Mouse (Mus musculus): ENCODE measurements around the gene Ctnnb1. TPM values are rescaled to one million over a fixed set of nuclear protein-coding genes. Genes with fewer than 3 reads are reported as not detected.
A peak's percentile ranks its signal among the peaks of the same experiment; 100 is the strongest.
"Not testable (repeated sequence)": the region's sequence is repeated elsewhere in the genome, so short reads cannot be mapped to it uniquely, and the experiment has no call there.

Gene Ctnnb1
- total RNA-seq (2017), result 511 and 516 TPM in 2 replicates

DNA sequence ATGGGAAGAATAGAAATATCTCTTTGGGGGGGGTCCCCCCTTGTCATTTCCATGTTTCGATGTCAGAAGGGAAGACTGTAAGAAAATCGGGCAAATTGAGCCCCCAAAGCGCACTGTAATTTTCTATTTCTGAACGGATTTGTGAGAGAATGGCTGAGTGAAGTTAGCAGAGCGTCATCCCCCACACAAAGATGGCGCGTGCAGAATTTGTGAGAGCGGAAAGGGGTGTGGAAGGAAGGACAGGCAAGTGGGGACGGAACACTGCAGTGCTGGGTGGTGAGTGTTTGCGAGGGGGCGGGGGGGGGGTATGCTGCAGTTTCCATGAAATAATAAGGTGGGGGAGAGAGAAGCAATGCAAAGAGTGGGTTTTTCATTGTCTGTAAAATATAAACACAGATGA is at the start of gene Ctnnb1:
TSS of gene Ctnnb1 (plus strand) at position 136 of the 400 bp plus-strand sequence.
- ATAC-seq (ENCODE audit: extremely low read depth, insufficient number of reproducible peaks, low FRiP score, poor library complexity, severe bottlenecking), result no peak

DNA sequence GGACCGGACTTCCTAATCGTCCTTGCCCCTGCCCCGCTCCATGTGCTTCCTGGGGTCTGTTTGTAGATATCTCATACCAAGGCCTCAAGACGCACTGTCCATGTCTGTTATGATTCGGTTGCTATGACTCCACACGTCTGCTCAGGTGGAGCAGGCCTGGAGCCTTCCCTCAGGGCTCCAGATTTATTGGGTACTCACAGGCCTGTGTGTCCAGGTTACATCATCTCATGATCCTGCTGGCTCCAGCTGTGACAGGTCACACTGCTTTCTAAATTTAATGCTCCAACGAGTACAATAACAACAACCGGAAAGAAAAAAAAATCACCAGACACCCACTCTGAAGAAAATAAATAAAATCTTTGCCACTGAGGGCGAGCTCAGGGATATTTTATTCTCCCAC is 48.7 kb upstream of the Ctnnb1 start:
- no peak for ATAC-seq (ENCODE audit: extremely low read depth, insufficient number of reproducible peaks, low FRiP score, poor library complexity, severe bottlenecking)

DNA sequence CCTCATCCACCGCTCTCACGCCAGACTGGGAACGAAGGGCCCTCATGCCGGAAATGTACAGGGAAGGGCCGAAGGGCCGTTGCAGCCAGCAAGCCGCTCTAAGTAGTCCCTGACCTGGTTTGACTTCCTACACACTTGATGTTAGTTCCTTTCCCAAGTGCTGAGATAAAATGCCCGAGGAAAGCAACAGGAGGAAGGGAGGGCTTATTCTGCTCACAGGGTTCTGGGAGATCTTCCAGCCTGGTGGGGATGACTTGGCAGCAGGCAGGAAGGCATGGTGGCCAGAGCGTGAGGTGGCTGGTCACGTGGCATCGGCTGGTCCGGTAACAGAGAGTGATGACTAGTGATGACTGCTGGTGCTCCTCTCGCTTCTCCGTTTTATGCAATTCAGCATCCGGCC is 47.9 kb upstream of the Ctnnb1 start:
- ATAC-seq (ENCODE audit: extremely low read depth, insufficient number of reproducible peaks, low FRiP score, poor library complexity, severe bottlenecking), result no peak

GRCm38 (mm10) chr9:120881839-120882238 is 47.2 kb upstream of the Ctnnb1 start:
- no peak for ATAC-seq (ENCODE audit: extremely low read depth, insufficient number of reproducible peaks, low FRiP score, poor library complexity, severe bottlenecking)

DNA sequence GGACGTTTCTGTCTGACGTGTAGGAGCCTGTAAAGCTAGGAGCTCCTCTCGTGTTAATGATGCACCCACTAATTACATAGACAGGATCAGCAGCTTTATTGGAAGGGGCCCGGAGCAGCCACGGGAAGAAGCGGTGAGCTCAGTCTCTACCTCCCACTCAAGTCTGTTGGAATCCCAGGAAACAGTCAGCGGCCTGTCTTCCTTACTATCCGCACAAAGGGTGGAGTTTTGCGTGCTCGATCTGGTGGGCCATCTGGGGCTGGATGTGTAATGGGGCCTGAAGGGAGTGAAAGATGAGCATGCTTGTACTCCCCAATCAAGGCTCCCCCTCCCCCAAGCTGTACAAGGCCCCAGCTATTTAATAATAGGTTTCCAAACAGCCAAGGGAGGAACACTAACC is 44.3 kb upstream of the Ctnnb1 start:
- ATAC-seq (ENCODE audit: extremely low read depth, insufficient number of reproducible peaks, low FRiP score, poor library complexity, severe bottlenecking), result no peak

- no peak for ATAC-seq (ENCODE audit: extremely low read depth, insufficient number of reproducible peaks, low FRiP score, poor library complexity, severe bottlenecking)
These were observed 41.4 kb upstream of the Ctnnb1 start for GRCm38 (mm10) chr9:120887631-120888030.

GRCm38 (mm10) chr9:120893435-120893834 is 35.6 kb upstream of the Ctnnb1 start:
- no peak for ATAC-seq (ENCODE audit: extremely low read depth, insufficient number of reproducible peaks, low FRiP score, poor library complexity, severe bottlenecking)

- no peak for ATAC-seq (ENCODE audit: extremely low read depth, insufficient number of reproducible peaks, low FRiP score, poor library complexity, severe bottlenecking)
These were observed 35.0 kb upstream of the Ctnnb1 start for GRCm38 (mm10) chr9:120893971-120894370.

- ATAC-seq (ENCODE audit: extremely low read depth, insufficient number of reproducible peaks, low FRiP score, poor library complexity, severe bottlenecking), result no peak
These were observed 34.6 kb upstream of the Ctnnb1 start for GRCm38 (mm10) chr9:120894376-120894775.

DNA sequence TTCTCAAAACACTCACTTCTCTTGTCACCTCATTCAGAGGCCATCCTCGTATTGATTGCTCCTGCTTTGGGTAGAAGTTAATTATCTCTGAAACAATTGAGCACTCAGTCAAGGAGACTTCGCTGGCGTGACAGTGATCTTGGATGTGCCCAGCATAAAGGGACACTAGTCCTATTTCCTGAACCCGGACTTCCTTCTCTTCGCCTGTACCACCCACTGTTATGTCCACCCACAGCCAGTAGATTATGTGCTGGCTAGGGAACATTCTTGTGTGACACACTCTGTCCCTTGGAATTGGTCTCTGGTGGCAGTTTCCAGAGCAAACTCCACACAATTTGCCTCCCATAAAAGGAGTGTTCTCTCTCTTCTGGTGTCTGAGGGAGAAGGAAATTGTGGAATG is 32.5 kb upstream of the Ctnnb1 start:
- no peak for ATAC-seq (ENCODE audit: extremely low read depth, insufficient number of reproducible peaks, low FRiP score, poor library complexity, severe bottlenecking)

DNA sequence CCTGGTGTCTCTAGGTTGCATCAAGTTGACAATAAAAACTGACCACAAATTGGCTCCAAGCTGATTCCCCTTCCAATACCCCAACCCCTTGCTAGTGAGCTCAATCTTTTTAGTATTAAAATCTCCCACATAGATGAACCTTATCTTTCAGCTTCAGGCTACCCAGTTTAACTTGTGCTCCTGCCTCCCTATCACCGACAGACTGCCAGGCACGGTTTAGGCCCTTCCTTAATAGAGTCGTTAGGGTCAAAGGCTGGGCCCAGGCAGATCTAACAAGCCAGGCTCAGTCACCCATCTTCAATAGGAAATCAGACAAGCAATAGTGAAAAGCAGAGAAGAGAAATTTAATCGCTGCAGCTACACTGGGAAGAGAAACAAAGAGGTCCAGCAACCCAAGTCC is 31.7 kb upstream of the Ctnnb1 start:
- ATAC-seq (ENCODE audit: extremely low read depth, insufficient number of reproducible peaks, low FRiP score, poor library complexity, severe bottlenecking), result no peak

GRCm38 (mm10) chr9:120899833-120900232 is 29.2 kb upstream of the Ctnnb1 start:
- no peak for ATAC-seq (ENCODE audit: extremely low read depth, insufficient number of reproducible peaks, low FRiP score, poor library complexity, severe bottlenecking)

GRCm38 (mm10) chr9:120900338-120901274 is 28.4 kb upstream of the Ctnnb1 start:
- no peak for ATAC-seq (ENCODE audit: extremely low read depth, insufficient number of reproducible peaks, low FRiP score, poor library complexity, severe bottlenecking)

- no peak for ATAC-seq (ENCODE audit: extremely low read depth, insufficient number of reproducible peaks, low FRiP score, poor library complexity, severe bottlenecking)
These were observed 26.5 kb upstream of the Ctnnb1 start for GRCm38 (mm10) chr9:120902562-120902961.

DNA sequence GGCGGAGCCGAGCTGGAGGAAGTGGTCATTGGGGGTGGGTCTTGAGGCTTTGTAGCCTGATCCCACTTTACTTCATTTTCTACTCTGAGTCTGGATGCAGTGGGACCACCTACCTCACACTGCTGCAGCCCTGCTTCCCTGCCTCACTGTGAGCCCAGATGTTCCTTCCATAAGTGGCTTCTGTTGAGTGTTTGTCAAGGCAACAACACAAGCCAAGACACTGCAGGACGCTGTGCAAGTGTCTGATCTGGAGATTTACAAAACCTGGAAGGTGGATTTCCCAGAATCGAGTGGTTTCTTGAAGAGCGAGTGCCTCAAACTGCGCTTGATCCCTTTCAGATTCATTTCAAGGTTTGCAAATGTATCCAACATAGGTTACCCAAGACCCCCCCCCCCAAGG is 20.6 kb upstream of the Ctnnb1 start:
- no peak for ATAC-seq (ENCODE audit: extremely low read depth, insufficient number of reproducible peaks, low FRiP score, poor library complexity, severe bottlenecking)

- no peak for ATAC-seq (ENCODE audit: extremely low read depth, insufficient number of reproducible peaks, low FRiP score, poor library complexity, severe bottlenecking)
These were observed 15.9 kb upstream of the Ctnnb1 start for GRCm38 (mm10) chr9:120913152-120913551.

GRCm38 (mm10) chr9:120914429-120914828 is 14.6 kb upstream of the Ctnnb1 start:
- ATAC-seq (ENCODE audit: extremely low read depth, insufficient number of reproducible peaks, low FRiP score, poor library complexity, severe bottlenecking), result no peak

DNA sequence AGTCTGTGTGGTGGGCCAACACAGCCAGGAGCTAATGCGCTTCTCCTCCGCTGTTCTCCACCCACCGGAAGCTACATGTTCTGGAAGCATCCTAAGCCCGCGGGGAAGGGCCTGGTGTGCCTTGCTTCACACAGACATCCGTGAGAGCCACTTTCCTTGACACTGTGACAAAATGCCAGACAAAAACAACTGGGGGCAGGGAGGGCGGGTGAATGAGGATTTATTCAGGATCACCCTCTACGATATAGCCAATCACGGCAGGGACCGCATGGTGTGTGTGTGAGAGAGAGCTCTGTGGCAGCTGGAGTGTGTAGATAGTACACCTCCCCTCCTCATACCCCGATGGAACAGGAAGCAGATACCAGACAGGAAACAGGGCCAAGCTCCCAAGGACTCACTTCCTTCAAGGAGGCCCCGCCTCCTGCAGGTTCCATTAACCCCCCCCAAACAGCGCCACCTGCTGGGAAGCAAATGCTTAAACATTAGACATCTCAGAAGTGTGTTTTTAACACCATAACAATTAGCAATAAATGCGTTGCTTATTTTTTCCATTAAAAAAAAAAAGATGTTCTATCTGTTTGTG is 14.0 kb upstream of the Ctnnb1 start:
- peak; percentile 67 for ATAC-seq (ENCODE audit: extremely low read depth, insufficient number of reproducible peaks, low FRiP score, poor library complexity, severe bottlenecking)

DNA sequence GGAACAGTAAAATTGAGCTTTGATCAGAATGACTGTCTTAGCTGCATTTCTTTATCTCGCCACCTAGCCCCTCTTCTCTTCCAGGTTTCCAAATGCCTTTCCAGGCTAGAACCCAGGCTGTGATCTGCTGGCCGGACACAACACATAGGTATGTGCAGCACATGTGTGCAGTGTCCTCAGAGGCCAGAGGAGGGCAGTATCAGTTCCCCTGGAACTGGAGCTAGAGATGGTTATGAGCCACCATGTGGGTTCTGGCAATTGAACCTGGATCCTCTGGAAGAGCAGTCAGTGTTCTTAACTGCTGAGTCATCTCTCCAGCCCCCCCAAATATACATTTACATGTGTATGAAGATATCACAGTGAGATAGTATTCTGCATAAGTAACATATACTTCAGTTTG is 11.4 kb upstream of the Ctnnb1 start:
- ATAC-seq (ENCODE audit: extremely low read depth, insufficient number of reproducible peaks, low FRiP score, poor library complexity, severe bottlenecking), result not testable (repeated sequence)

DNA sequence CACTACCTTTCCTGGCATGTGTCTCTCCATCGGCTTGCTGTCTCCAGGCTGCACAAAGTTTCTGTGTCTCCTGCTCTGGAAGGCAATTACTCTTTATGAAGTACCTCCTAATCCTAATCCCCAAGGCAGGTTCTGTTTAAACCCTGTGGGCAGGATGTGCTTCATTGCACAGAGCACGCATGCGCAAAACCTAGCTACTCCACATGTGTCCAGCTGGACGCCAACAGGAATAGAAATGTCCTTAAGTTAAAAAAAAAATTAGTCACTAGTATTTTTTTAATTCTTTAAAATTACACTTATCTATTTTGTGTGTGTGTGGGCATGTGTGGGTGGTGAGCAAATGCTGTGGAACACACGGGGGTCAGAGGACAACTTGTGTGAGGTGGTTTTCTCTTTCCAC is 10.8 kb upstream of the Ctnnb1 start:
- ATAC-seq (ENCODE audit: extremely low read depth, insufficient number of reproducible peaks, low FRiP score, poor library complexity, severe bottlenecking), result no peak

Data from neutrophil, adult 5-6 weeks (primary cell).